Mouse (Mus musculus) thymus, adult 2 months (tissue): ENCODE measurements around the gene Sspn. TPM values are rescaled to one million over a fixed set of nuclear protein-coding genes. Genes with fewer than 3 reads are reported as not detected.

Source experiments
- DNase-seq: peaks from one replicate; pipeline ENCODE4 v3.0.0; 2021
- H3K27ac ChIP-seq: fragments of 200-500 bp; 2 replicates; pipeline ENCODE4 v1.5.1; 2012; ENCODE audit warnings: low read length, control low read depth; ENCODE audit not compliant: control insufficient read depth, insufficient read depth
- H3K27me3 ChIP-seq: fragments of 200-500 bp; 2 replicates; pipeline ENCODE4 v1.6.1; 2012; ENCODE audit warnings: mild to moderate bottlenecking, low read length, moderate library complexity, mixed read lengths; ENCODE audit not compliant: control insufficient read depth, insufficient read depth
- H3K36me3 ChIP-seq: fragments of 200-500 bp; 2 replicates; pipeline ENCODE4 v1.6.1; 2012; ENCODE audit warnings: mild to moderate bottlenecking, low read length, moderate library complexity; ENCODE audit not compliant: control insufficient read depth, insufficient read depth
- H3K4me1 ChIP-seq: fragments of 200-500 bp; replicated peaks from 2 replicates; pipeline ENCODE4 v1.6.1; 2012; ENCODE audit warnings: low read length; ENCODE audit not compliant: control insufficient read depth, insufficient read depth
- H3K4me3 ChIP-seq: fragments of 200-500 bp; 2 replicates; pipeline ENCODE4 v1.5.1; 2012; ENCODE audit warnings: mild to moderate bottlenecking, low read length, control low read depth, moderate library complexity; ENCODE audit not compliant: control insufficient read depth, insufficient read depth
- CTCF ChIP-seq: fragments of 200-500 bp; IDR thresholded peaks from 2 replicates; pipeline ENCODE4 v1.5.1; 2012; ENCODE audit warnings: mild to moderate bottlenecking, control low read depth, low read length, moderate library complexity, borderline replicate concordance; ENCODE audit not compliant: control insufficient read depth, poor library complexity, insufficient read depth; ENCODE audit errors: extremely low read depth
- POLR2A ChIP-seq: fragments of 200-500 bp; IDR thresholded peaks from 2 replicates; pipeline ENCODE4 v1.6.1; 2012; ENCODE audit warnings: mild to moderate bottlenecking, low read length, control low read depth, moderate library complexity; ENCODE audit not compliant: control insufficient read depth, poor library complexity, insufficient read depth; ENCODE audit errors: extremely low read depth
- WGBS: fragments of 180-500 bp; shearing (Covaris S2); methylation state at CpG from one replicate; pipeline ENCODE4 v1.1.7; 2018; 5-methylcytosine and 5-hydroxymethylcytosine counted together
- polyA plus RNA-seq: library from polyadenylated mRNA; depleted of rRNA; stranded (reverse); fragments of >200 nt; gene quantifications from 2 replicates; pipeline ENCODE4 v1.2.3, GENCODE M21; 2012

The Sspn gene
- polyA plus RNA-seq, 1 experiment = 2.9 TPM

DNA sequence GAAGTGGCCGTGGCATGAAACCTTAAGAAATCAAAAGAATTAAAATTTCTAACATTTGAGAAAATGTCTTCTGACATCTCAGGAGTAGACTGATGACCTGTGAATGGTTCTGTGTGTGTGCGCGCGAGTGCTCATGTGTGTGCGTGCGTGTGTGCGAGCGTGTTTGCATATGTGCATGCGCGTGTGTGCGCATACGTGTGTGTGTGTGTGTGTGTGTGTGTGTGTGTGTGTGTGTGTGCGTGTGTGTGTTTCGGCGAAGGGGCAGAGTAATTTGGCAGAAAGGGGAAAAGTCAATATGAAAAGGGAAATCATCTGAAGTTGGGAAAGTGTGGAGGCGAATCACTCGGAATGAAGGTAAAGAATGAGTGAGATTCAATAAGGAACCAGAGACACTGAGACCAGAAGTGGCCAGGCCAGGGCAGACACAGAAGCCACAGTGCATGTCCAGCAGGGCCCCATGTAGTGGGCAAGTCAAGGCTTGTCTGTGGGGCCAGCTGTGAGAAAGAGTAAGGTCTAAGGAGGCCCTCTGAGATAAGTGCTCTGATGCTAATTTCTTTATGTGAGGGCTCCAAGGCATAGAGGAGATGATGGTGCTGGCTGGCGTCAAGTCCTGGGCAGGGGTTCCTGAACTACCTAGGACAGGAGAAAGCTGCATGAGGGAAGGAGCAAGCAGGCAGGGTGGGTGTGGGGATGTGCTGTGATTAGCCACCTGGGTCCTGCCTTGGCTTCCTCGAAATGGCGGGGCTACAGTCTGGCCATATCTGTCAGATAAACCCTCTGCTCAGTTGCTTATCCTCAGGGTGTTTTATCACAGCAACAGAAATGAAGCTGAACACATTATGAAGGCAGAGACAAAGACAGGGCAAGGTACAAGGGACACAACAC lies 38.8 kb upstream of the Sspn start:
- H3K4me1 ChIP-seq = peaks cover 21% of the 10 kb centered on the region
- DNase-seq = no peak
- H3K36me3 ChIP-seq = no peaks in the 10 kb centered on the region
- H3K4me3 ChIP-seq = no peak overlapping the region
- no peaks in the 10 kb centered on the region for H3K27me3 ChIP-seq
- TF ChIP-seq CTCF (no peak), POLR2A (no peak)
- no peak overlapping the region for H3K27ac ChIP-seq
- WGBS = 91% methylated on average over 20 of the region's 20 CpGs

DNA sequence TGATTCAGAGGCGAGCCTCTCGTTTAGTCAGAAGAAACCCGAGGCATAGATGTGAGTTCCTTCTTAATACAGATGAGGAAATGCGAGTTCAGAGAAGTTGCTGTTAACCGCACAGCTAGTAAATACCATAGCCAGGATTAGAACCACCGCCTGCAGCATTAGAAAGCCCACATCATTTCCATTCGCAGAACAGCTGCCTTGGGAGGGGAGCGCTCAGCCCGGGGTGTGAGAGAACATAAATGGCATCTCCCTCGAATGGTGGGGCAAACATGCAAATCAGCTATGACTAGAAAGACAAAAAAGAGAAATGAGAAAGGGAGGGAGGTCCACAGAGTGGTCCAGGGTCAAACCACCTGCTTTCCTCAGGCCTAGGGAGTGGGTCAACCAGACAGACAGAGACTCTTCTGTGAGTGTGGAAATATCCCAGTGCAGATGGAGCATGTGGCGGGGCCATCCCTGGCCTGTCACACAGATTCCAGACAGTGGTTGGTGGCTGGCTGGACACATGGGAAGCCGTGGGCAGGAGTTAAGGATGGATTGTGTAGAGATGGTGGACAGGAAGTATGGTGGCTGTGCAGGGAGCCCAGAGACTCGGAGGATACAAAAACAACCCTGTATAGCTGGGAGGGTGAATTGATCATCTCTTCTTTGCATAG lies 37.9 kb upstream of the Sspn start:
- WGBS = 33% methylated on average over 13 of the region's 13 CpGs
- no peak for DNase-seq
- H3K4me3 ChIP-seq = no peak overlapping the region
- H3K4me1 ChIP-seq = peaks cover 21% of the 10 kb centered on the region
- TF ChIP-seq CTCF (no peak), POLR2A (no peak)
- H3K27me3 ChIP-seq = no peaks in the 10 kb centered on the region
- no peaks in the 10 kb centered on the region for H3K36me3 ChIP-seq
- H3K27ac ChIP-seq = no peak overlapping the region

GRCm38 (mm10) chr6:145894669-145895342 lies 36.6 kb upstream of the Sspn start:
- TF ChIP-seq CTCF (no peak), POLR2A (no peak)
- DNase-seq = peak; percentile 28
- Histone ChIP-seq H3K27me3 (no peaks in the 10 kb centered on the region), H3K36me3 (no peaks in the 10 kb centered on the region), H3K4me3 (no peak overlapping the region), H3K4me1 (peaks cover 21% of the 10 kb centered on the region), H3K27ac (peak overlapping the region; percentile 37; the same call in 1 of the 2 replicates)
- 36% methylated on average over 8 of the region's 8 CpGs for WGBS

DNA sequence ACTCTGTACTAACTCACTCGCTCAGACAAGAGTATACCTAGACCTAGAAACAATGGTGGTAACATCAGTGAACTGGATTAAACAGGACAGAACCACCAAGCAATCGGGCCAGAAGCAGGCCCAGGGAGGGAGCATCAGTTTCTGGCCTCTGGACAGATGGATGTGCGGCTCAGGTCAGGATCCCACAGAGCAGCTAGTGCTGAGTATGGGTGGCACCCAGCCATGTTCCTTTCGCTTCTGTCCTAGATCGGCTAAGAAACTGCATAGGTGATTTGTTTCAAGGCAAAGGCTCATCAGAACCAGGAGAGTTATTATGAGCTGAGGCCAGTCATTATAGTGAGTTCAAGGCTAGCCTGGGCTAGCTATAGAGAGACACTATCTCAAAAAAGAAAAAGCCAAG lies 27.3 kb upstream of the Sspn start:
- Histone ChIP-seq H3K4me1 (no peaks in the 10 kb centered on the region), H3K36me3 (no peaks in the 10 kb centered on the region), H3K27ac (no peak overlapping the region), H3K4me3 (no peak overlapping the region), H3K27me3 (no peaks in the 10 kb centered on the region)
- no peak for TF ChIP-seq POLR2A
- no peak for TF ChIP-seq CTCF
- WGBS = 97% methylated on average over 5 of the region's 5 CpGs
- no peak for DNase-seq

- Histone ChIP-seq H3K27me3 (no peaks in the 10 kb centered on the region), H3K27ac (no peak overlapping the region), H3K4me3 (no peak overlapping the region), H3K36me3 (no peaks in the 10 kb centered on the region), H3K4me1 (no peaks in the 10 kb centered on the region)
- 89% methylated on average over 5 of the region's 5 CpGs for WGBS
- DNase-seq = no peak
- TF ChIP-seq CTCF = no peak
- no peak for TF ChIP-seq POLR2A
Observed at GRCm38 (mm10) chr6:145904616-145905015, 26.8 kb upstream of the Sspn start.
